Mouse (Mus musculus) forebrain, embryonic 11.5 days (tissue): ENCODE data around the gene Mmp9. TPM values are rescaled to one million over a fixed set of nuclear protein-coding genes. Genes with fewer than 3 reads are reported as not detected.

Experiments
- polyA plus RNA-seq: library from polyadenylated mRNA; unstranded; fragments of >200 nt; fragmentation: Nextera tagmentation; extraction: Ambion mirVana; gene quantifications from 2 replicates; pipeline ENCODE4 v1.2.1, GENCODE M21; 2014

Mmp9 gene
- polyA plus RNA-seq, 1 experiment from 2014 or later, result 1.0 TPM

Other genes with a start within 250 kb of the Mmp9 start
- not detected in 2 replicates for gene Spint4, start 242.3 kb upstream of the Mmp9 start, polyA plus RNA-seq
- gene Spint5, start 225.5 kb upstream of the Mmp9 start, polyA plus RNA-seq, result not detected in 2 replicates
- 0.71 and 0.91 TPM in 2 replicates for gene Wfdc3, start 194.8 kb upstream of the Mmp9 start, polyA plus RNA-seq
- 80.3 and 80.4 TPM in 2 replicates for gene Dnttip1, start 194.8 kb upstream of the Mmp9 start, polyA plus RNA-seq
- gene Ube2c, start 170.9 kb upstream of the Mmp9 start, polyA plus RNA-seq, result 677 and 686 TPM in 2 replicates
- not detected in 2 replicates for gene Tnnc2, start 160.8 kb upstream of the Mmp9 start, polyA plus RNA-seq
- 13.1 and 13.2 TPM in 2 replicates for gene Snx21, start 155.0 kb upstream of the Mmp9 start, polyA plus RNA-seq
- gene Acot8, start 135.9 kb upstream of the Mmp9 start, polyA plus RNA-seq, result 14.1 and 15.0 TPM in 2 replicates
- gene Zswim3, start 135.7 kb upstream of the Mmp9 start, polyA plus RNA-seq, result 10.1 and 10.2 TPM in 2 replicates
- gene Zswim1, start 118.1 kb upstream of the Mmp9 start, polyA plus RNA-seq, result 26.4 and 29.9 TPM in 2 replicates
- not detected in 2 replicates for gene Spata25, start 112.2 kb upstream of the Mmp9 start, polyA plus RNA-seq
- 82.4 and 83.3 TPM in 2 replicates for gene Ctsa, start 107.9 kb upstream of the Mmp9 start, polyA plus RNA-seq
- gene Neurl2, start 107.3 kb upstream of the Mmp9 start, polyA plus RNA-seq, result 3.2 and 4.5 TPM in 2 replicates
- gene Pltp, start 83.1 kb upstream of the Mmp9 start, polyA plus RNA-seq, result 43.2 and 50.1 TPM in 2 replicates
- gene Pcif1, start 61.5 kb upstream of the Mmp9 start, polyA plus RNA-seq, result 81.9 and 84.5 TPM in 2 replicates
- gene Zfp335, start 29.0 kb upstream of the Mmp9 start, polyA plus RNA-seq, result 18.0 TPM in 2 replicates
- 1.6 and 2.6 TPM in 2 replicates for gene Slc12a5, start 20.0 kb downstream of the Mmp9 start, polyA plus RNA-seq
- gene Ncoa5, start 94.1 kb downstream of the Mmp9 start, polyA plus RNA-seq, result 113 and 114 TPM in 2 replicates
- 3.9 and 4.2 TPM in 2 replicates for gene Cd40, start 114.8 kb downstream of the Mmp9 start, polyA plus RNA-seq
- gene 1700025C18Rik, start 150.0 kb downstream of the Mmp9 start, polyA plus RNA-seq, result not detected in 2 replicates